Mouse (Mus musculus) cortical plate, adult 2 months (tissue): ENCODE results near the gene Esr1.

ENCODE experiments used
- CTCF ChIP-seq: fragments of 200-500 bp; IDR thresholded peaks from 2 replicates; pipeline ENCODE4 v1.5.1; 2011; ENCODE audit warnings: mild to moderate bottlenecking, control low read depth, low read length; ENCODE audit not compliant: insufficient read depth; ENCODE audit errors: extremely low read depth
- POLR2A ChIP-seq: fragments of 200-500 bp; IDR thresholded peaks from 2 replicates; pipeline ENCODE4 v1.6.1; 2011; ENCODE audit warnings: mild to moderate bottlenecking, low read length, control low read depth; ENCODE audit not compliant: insufficient read depth; ENCODE audit errors: extremely low read depth

DNA sequence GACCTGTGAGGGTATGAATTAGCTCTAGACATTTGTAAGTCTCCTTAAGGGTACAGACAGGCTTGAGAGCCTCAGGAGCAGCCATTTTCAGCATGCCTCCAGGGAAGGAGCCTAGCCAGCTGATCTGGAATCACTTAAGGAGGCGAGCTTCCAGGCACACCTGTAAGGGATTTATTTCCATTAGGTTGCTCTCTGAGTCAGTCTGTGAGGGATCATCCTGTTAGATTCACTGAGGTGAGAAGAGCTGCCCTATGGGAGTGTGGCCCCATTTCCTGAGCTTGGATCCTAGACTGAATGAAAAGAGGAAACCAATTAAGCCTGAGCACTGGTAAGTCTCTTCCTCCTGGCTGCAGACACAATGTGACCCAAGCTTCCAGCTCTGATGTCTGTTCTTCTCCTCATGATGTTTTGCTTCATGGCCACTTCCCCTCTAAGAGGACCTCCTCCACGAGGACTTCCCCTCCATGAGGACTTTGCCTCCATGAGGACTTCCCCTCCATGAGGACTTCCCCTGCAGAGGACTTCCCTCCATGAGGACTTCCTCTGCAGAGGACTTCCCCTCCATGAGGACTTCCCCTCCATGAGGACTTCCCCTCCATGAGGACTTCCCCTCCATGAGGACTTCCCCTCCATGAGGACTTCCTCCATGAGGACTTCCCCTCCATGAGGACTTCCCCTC, 10.5 kb upstream of the Esr1 start:
- TF ChIP-seq POLR2A (no peak), CTCF (no peak)
